Mouse (Mus musculus): ENCODE results near the gene Ppip5k2. TPM values are rescaled to one million over a fixed set of nuclear protein-coding genes. Genes with fewer than 3 reads are reported as not detected.

Ppip5k2 gene
- total and polyA plus RNA-seq, 2 experiments from 2014 or later: 37.0 to 56.0 TPM

GRCm38 (mm10) chr1:97773973-97774372 is 3.8 kb upstream of the Ppip5k2 start:
- Histone ChIP-seq H3K9ac (replicated peaks; ENCODE audit: low read length, poor library complexity, severe bottlenecking) (no peak overlapping the region), H3K4me2 (ENCODE audit: low read depth, low read length, poor library complexity, severe bottlenecking) (no peak overlapping the region), H3K27ac (ENCODE audit: low read depth, low read length) (no peak overlapping the region), H3K4me1 (ENCODE audit: insufficient read depth, low read length) (no peaks in the 10 kb centered on the region), H3K4me3 (ENCODE audit: low read depth, low read length) (no peak overlapping the region), H3K27me3 (ENCODE audit: insufficient read depth, low read length) (no peaks in the 10 kb centered on the region), H3K9me3 (ENCODE audit: low read length) (no peaks in the 10 kb centered on the region), H3K36me3 (ENCODE audit: insufficient read depth, low read length) (no peaks in the 10 kb centered on the region)
- WGBS: 94% methylated on average over 2 of the region's 2 CpGs
- ATAC-seq (ENCODE audit: low FRiP score): no peak
- no peak for DNase-seq (ENCODE audit: low spot score)
- no peak for TF ChIP-seq CTCF (IDR thresholded peaks at IDR 0.05)

GRCm38 (mm10) chr1:97773362-97773761 is 3.2 kb upstream of the Ppip5k2 start:
- no peak overlapping the region for H3K4me2 ChIP-seq (ENCODE audit: low read depth, low read length, poor library complexity, severe bottlenecking)
- 95% methylated on average over 6 of the region's 6 CpGs for WGBS

GRCm38 (mm10) chr1:97771727-97772126 is 1.5 kb upstream of the Ppip5k2 start:
- H3K36me3 ChIP-seq (ENCODE audit: insufficient read depth, low read length): no peaks in the 10 kb centered on the region
- H3K4me2 ChIP-seq (ENCODE audit: low read depth, low read length, poor library complexity, severe bottlenecking): no peak overlapping the region
- H3K27me3 ChIP-seq (ENCODE audit: insufficient read depth, low read length): no peaks in the 10 kb centered on the region
- DNase-seq (ENCODE audit: low spot score) (no peak), ATAC-seq (ENCODE audit: low FRiP score) (no peak)
- 90% methylated on average over 5 of the region's 5 CpGs for WGBS
- no peaks in the 10 kb centered on the region for H3K9me3 ChIP-seq (ENCODE audit: low read length)
- H3K4me1 ChIP-seq (ENCODE audit: insufficient read depth, low read length): peaks cover 16% of the 10 kb centered on the region; the same call in 1 of the 2 replicates
- H3K9ac ChIP-seq (replicated peaks; ENCODE audit: low read length, poor library complexity, severe bottlenecking): no peak overlapping the region
- H3K27ac ChIP-seq (ENCODE audit: low read depth, low read length): no peak overlapping the region
- H3K4me3 ChIP-seq (ENCODE audit: low read depth, low read length): no peak overlapping the region
- no peak for TF ChIP-seq CTCF (IDR thresholded peaks at IDR 0.05)

More at GRCm38 (mm10) chr1:97773362-97773761, 3.2 kb upstream of the Ppip5k2 start:
- H3K4me1 ChIP-seq (ENCODE audit: insufficient read depth, low read length): peaks cover 3% of the 10 kb centered on the region; the same call in 1 of the 2 replicates
- H3K9ac ChIP-seq (replicated peaks; ENCODE audit: low read length, poor library complexity, severe bottlenecking): no peak overlapping the region
- H3K9me3 ChIP-seq (ENCODE audit: low read length): no peaks in the 10 kb centered on the region
- no peak for TF ChIP-seq CTCF (IDR thresholded peaks at IDR 0.05)
- no peak for DNase-seq (ENCODE audit: low spot score)
- no peaks in the 10 kb centered on the region for H3K36me3 ChIP-seq (ENCODE audit: insufficient read depth, low read length)
- H3K27ac ChIP-seq (ENCODE audit: low read depth, low read length): no peak overlapping the region
- ATAC-seq (ENCODE audit: low FRiP score): no peak
- H3K4me3 ChIP-seq (ENCODE audit: low read depth, low read length): no peak overlapping the region
- no peaks in the 10 kb centered on the region for H3K27me3 ChIP-seq (ENCODE audit: insufficient read depth, low read length)

GRCm38 (mm10) chr1:97771118-97771517 is 907 bp upstream of the Ppip5k2 start:
- ATAC-seq (ENCODE audit: low FRiP score) (no peak), DNase-seq (ENCODE audit: low spot score) (no peak)
- Histone ChIP-seq H3K4me1 (ENCODE audit: insufficient read depth, low read length) (peaks cover 16% of the 10 kb centered on the region; the same call in 1 of the 2 replicates), H3K4me2 (ENCODE audit: low read depth, low read length, poor library complexity, severe bottlenecking) (peak overlapping the region; percentile 59; the same call in 1 of the 2 replicates), H3K4me3 (ENCODE audit: low read depth, low read length) (peak overlapping the region; percentile 98; the same call in 1 of the 2 replicates), H3K9me3 (ENCODE audit: low read length) (no peaks in the 10 kb centered on the region), H3K27ac (ENCODE audit: low read depth, low read length) (no peak overlapping the region), H3K27me3 (ENCODE audit: insufficient read depth, low read length) (no peaks in the 10 kb centered on the region), H3K36me3 (ENCODE audit: insufficient read depth, low read length) (no peaks in the 10 kb centered on the region), H3K9ac (replicated peaks; ENCODE audit: low read length, poor library complexity, severe bottlenecking) (no peak overlapping the region)
- no peak for TF ChIP-seq CTCF (IDR thresholded peaks at IDR 0.05)
- 49% methylated on average over 7 of the region's 7 CpGs for WGBS

- H3K9ac ChIP-seq (replicated peaks; ENCODE audit: low read length, poor library complexity, severe bottlenecking): peak overlapping the region; percentile 94
- peaks cover 16% of the 10 kb centered on the region; the same call in 1 of the 2 replicates for H3K4me1 ChIP-seq (ENCODE audit: insufficient read depth, low read length)
- H3K27ac ChIP-seq (ENCODE audit: low read depth, low read length): peak overlapping the region; percentile 79
- H3K9me3 ChIP-seq (ENCODE audit: low read length): no peaks in the 10 kb centered on the region
- H3K36me3 ChIP-seq (ENCODE audit: insufficient read depth, low read length): no peaks in the 10 kb centered on the region
- H3K4me3 ChIP-seq (ENCODE audit: low read depth, low read length): peak overlapping the region; percentile 98
- no peak for TF ChIP-seq CTCF (IDR thresholded peaks at IDR 0.05)
- peak; percentile 76 for ATAC-seq (ENCODE audit: low FRiP score)
- no peaks in the 10 kb centered on the region for H3K27me3 ChIP-seq (ENCODE audit: insufficient read depth, low read length)
- H3K4me2 ChIP-seq (ENCODE audit: low read depth, low read length, poor library complexity, severe bottlenecking): peak overlapping the region; percentile 56
- peak; percentile 55 for DNase-seq (ENCODE audit: low spot score)
- WGBS: 0% methylated on average over 40 of the region's 40 CpGs
Measured at GRCm38 (mm10) chr1:97769294-97769903, 812 bp downstream of the Ppip5k2 start.

GRCm38 (mm10) chr1:97768906-97769293 is 1.3 kb downstream of the Ppip5k2 start:
- no peaks in the 10 kb centered on the region for H3K27me3 ChIP-seq (ENCODE audit: insufficient read depth, low read length)
- ATAC-seq (ENCODE audit: low FRiP score) (no peak), DNase-seq (ENCODE audit: low spot score) (peak; percentile 32)
- peaks cover 16% of the 10 kb centered on the region; the same call in 1 of the 2 replicates for H3K4me1 ChIP-seq (ENCODE audit: insufficient read depth, low read length)
- peak overlapping the region; percentile 79 for H3K27ac ChIP-seq (ENCODE audit: low read depth, low read length)
- peak overlapping the region; percentile 56 for H3K4me2 ChIP-seq (ENCODE audit: low read depth, low read length, poor library complexity, severe bottlenecking)
- peak overlapping the region; percentile 98 for H3K4me3 ChIP-seq (ENCODE audit: low read depth, low read length)
- 10% methylated on average over 7 of the region's 7 CpGs for WGBS
- peak overlapping the region; percentile 94 for H3K9ac ChIP-seq (replicated peaks; ENCODE audit: low read length, poor library complexity, severe bottlenecking)
- TF ChIP-seq CTCF (IDR thresholded peaks at IDR 0.05): no peak
- H3K9me3 ChIP-seq (ENCODE audit: low read length): no peaks in the 10 kb centered on the region
- no peaks in the 10 kb centered on the region for H3K36me3 ChIP-seq (ENCODE audit: insufficient read depth, low read length)
